Mouse (Mus musculus) Patski (cell line): Measurements from ENCODE around the gene Caskin2. TPM values are rescaled to one million over a fixed set of nuclear protein-coding genes. Genes with fewer than 3 reads are reported as not detected.

Source experiments
- ATAC-seq: fragments of 100-300 bp; one replicate; pipeline ENCODE4 v1.8.0; 2021
- CTCF ChIA-PET: fragments of 350-600 bp; sonication (Branson Sonifier 250); formaldehyde crosslinking; loops from one replicate; lab custom pipeline; 2022; ENCODE audit warnings: inconsistent platforms; lab: Charles Lee
- POLR2A ChIA-PET: fragments of 350-600 bp; sonication (Branson Sonifier 250); formaldehyde crosslinking; loops from one replicate; lab custom pipeline; 2022; ENCODE audit warnings: antibody characterized with exemption, inconsistent platforms; lab: Charles Lee
- DNase-seq: peaks from one replicate; pipeline ENCODE4 v3.0.0-alpha.2; 2011; ENCODE audit warnings: low read depth, low spot score
- H3K27me3 ChIP-seq: fragments of 371-371 bp; one replicate; pipeline ENCODE4 v1.5.1; 2021
- CTCF ChIP-seq: fragments of 100-300 bp; IDR thresholded peaks from one replicate; pipeline ENCODE4 v1.5.1; 2021
- in situ Hi-C: fragments of 300-500 bp; cut with MboI; formaldehyde crosslinking; loops from 3 replicates; pipeline ENCODE4 v1.11.1; 2018; ENCODE audit warnings: low pct_unique_long_range_greater_than_20kb, mixed read lengths
- polyA plus RNA-seq: library from polyadenylated mRNA; unstranded; gene quantifications from one replicate; pipeline ENCODE4 v1.2.3, GENCODE M21; 2021

Gene Caskin2
- polyA plus RNA-seq, 1 experiment from 2014 or later = 29.7 TPM

GRCm38 (mm10) chr11:115797665-115798064, 15.8 kb downstream of the Caskin2 start:
- no peak for TF ChIP-seq CTCF
- ATAC-seq (no peak), DNase-seq (no peak)
- no peaks in the 10 kb centered on the region for H3K27me3 ChIP-seq
- ChIA-PET POLR2A (interaction anchor here (0.9 to 1.4 kb wide), 2 partner anchors 10 to 21 kb away, joined by 3 to 5 read pairs; no protein-coding TSS in a partner anchor), CTCF (no interaction called here)
- in situ Hi-C loops = no loop called here

GRCm38 (mm10) chr11:115796898-115797297, 16.5 kb downstream of the Caskin2 start:
- TF ChIP-seq CTCF = no peak
- H3K27me3 ChIP-seq = no peaks in the 10 kb centered on the region
- CTCF ChIA-PET = no interaction called here
- POLR2A ChIA-PET = interaction anchor here (1.3 kb wide), 1 partner anchor 8 kb away, joined by 3 read pairs; no protein-coding TSS in a partner anchor
- no peak for DNase-seq
- in situ Hi-C loops = no loop called here
- no peak for ATAC-seq

- in situ Hi-C loops = no loop called here
- no peak for DNase-seq
- no peaks in the 10 kb centered on the region for H3K27me3 ChIP-seq
- no peak for ATAC-seq
- POLR2A ChIA-PET = no interaction called here
- no peak for TF ChIP-seq CTCF
- CTCF ChIA-PET = no interaction called here
Measured at GRCm38 (mm10) chr11:115792353-115792752, 21.1 kb downstream of the Caskin2 start.

GRCm38 (mm10) chr11:115791919-115792318, 21.5 kb downstream of the Caskin2 start:
- no peaks in the 10 kb centered on the region for H3K27me3 ChIP-seq
- DNase-seq = no peak
- no peak for TF ChIP-seq CTCF
- in situ Hi-C loops = no loop called here
- no peak for ATAC-seq
- POLR2A ChIA-PET = no interaction called here
- CTCF ChIA-PET = no interaction called here

GRCm38 (mm10) chr11:115789787-115790186, 23.7 kb downstream of the Caskin2 start:
- TF ChIP-seq CTCF = no peak
- no peaks in the 10 kb centered on the region for H3K27me3 ChIP-seq
- DNase-seq = no peak
- in situ Hi-C loops = no loop called here
- ChIA-PET CTCF (interaction anchor here (1.1 kb wide), 1 partner anchor 10 kb away, joined by 3 read pairs; no protein-coding TSS in a partner anchor), POLR2A (interaction anchor here (1.1 to 1.7 kb wide), 2 partner anchors 9 to 24 kb away, joined by 3 to 4 read pairs; no protein-coding TSS in a partner anchor)
- ATAC-seq = no peak

GRCm38 (mm10) chr11:115786473-115786872, 27.0 kb downstream of the Caskin2 start:
- no peak for ATAC-seq
- CTCF ChIA-PET = interaction anchor here (1.2 kb wide), 2 partner anchors 15 to 63 kb away, joined by 3 to 7 read pairs; no protein-coding TSS in a partner anchor
- TF ChIP-seq CTCF = no peak

GRCm38 (mm10) chr11:115780141-115781070, 33.0 kb downstream of the Caskin2 start:
- POLR2A ChIA-PET = interaction anchor here (1.1 kb wide), 2 partner anchors 9 to 58 kb away, joined by 3 to 4 read pairs; no protein-coding TSS in a partner anchor
- no peak for TF ChIP-seq CTCF
- in situ Hi-C loops = no loop called here
- CTCF ChIA-PET = no interaction called here
- DNase-seq = no peak
- no peaks in the 10 kb centered on the region for H3K27me3 ChIP-seq
- ATAC-seq = no peak

More at GRCm38 (mm10) chr11:115786473-115786872, 27.0 kb downstream of the Caskin2 start:
- POLR2A ChIA-PET = no interaction called here
- no peak for DNase-seq
- H3K27me3 ChIP-seq = no peaks in the 10 kb centered on the region
- in situ Hi-C loops = no loop called here

- ChIA-PET POLR2A (interaction anchor here (1.1 kb wide), 1 partner anchor 57 kb away, joined by 3 read pairs; no protein-coding TSS in a partner anchor), CTCF (interaction anchor here (0.9 to 1.4 kb wide), 2 partner anchors 32 to 40 kb away, joined by 3 read pairs; no protein-coding TSS in a partner anchor)
- ATAC-seq (no peak), DNase-seq (no peak)
- no peaks in the 10 kb centered on the region for H3K27me3 ChIP-seq
- no peak for TF ChIP-seq CTCF
- in situ Hi-C loops = no loop called here
Measured at GRCm38 (mm10) chr11:115779038-115779571, 34.3 kb downstream of the Caskin2 start.

GRCm38 (mm10) chr11:115777487-115778335, 35.7 kb downstream of the Caskin2 start:
- no peaks in the 10 kb centered on the region for H3K27me3 ChIP-seq
- ATAC-seq = peak; percentile 33
- no peak for TF ChIP-seq CTCF
- in situ Hi-C loops = no loop called here
- no peak for DNase-seq
- CTCF ChIA-PET = interaction anchor here (1.3 to 1.4 kb wide), 2 partner anchors 34 to 55 kb away, joined by 3 read pairs; no protein-coding TSS in a partner anchor
- POLR2A ChIA-PET = interaction anchor here (0.6 to 1.1 kb wide), 4 partner anchors 9 to 248 kb away, joined by 3 to 4 read pairs (median 4); partner anchors contain the start of gene Slc25a19
